Mouse (Mus musculus) urinary bladder, postnatal 14 days (tissue): ENCODE data around the gene Akap13.
A peak's percentile ranks its signal among the peaks of the same experiment; 100 is the strongest.
"Not testable (repeated sequence)": the region's sequence is repeated elsewhere in the genome, so short reads cannot be mapped to it uniquely, and the experiment has no call there.

Experiments
- DNase-seq: peaks from one replicate; pipeline ENCODE4 v3.0.0; 2021; ENCODE audit warnings: low spot score

Gene Akap13

GRCm38 (mm10) chr7:75597840-75598239, 142.5 kb downstream of the Akap13 start:
- no peak for DNase-seq

- DNase-seq, result no peak
Measured at GRCm38 (mm10) chr7:75600360-75601075, 145.2 kb downstream of the Akap13 start.

- no peak for DNase-seq
Measured at GRCm38 (mm10) chr7:75607248-75607647, 151.9 kb downstream of the Akap13 start.

GRCm38 (mm10) chr7:75608716-75609115, 153.4 kb downstream of the Akap13 start:
- DNase-seq, result no peak

GRCm38 (mm10) chr7:75609456-75610262, 154.3 kb downstream of the Akap13 start:
- DNase-seq, result peak; percentile 48

GRCm38 (mm10) chr7:75610391-75610790, 155.1 kb downstream of the Akap13 start:
- DNase-seq, result peak; percentile 53

- no peak for DNase-seq
Measured at GRCm38 (mm10) chr7:75611261-75611950, 156.1 kb downstream of the Akap13 start.

GRCm38 (mm10) chr7:75612000-75612682, 156.8 kb downstream of the Akap13 start:
- peak; percentile 23 for DNase-seq

GRCm38 (mm10) chr7:75612683-75613053, 157.3 kb downstream of the Akap13 start:
- no peak for DNase-seq

GRCm38 (mm10) chr7:75613240-75613639, 157.9 kb downstream of the Akap13 start:
- no peak for DNase-seq

- DNase-seq, result no peak
Measured at GRCm38 (mm10) chr7:75614826-75615225, 159.5 kb downstream of the Akap13 start.

GRCm38 (mm10) chr7:75617246-75617645, 161.9 kb downstream of the Akap13 start:
- not testable (repeated sequence) for DNase-seq

GRCm38 (mm10) chr7:75618699-75619098, 163.4 kb downstream of the Akap13 start:
- no peak for DNase-seq

- no peak for DNase-seq
Measured at GRCm38 (mm10) chr7:75619875-75620274, 164.5 kb downstream of the Akap13 start.

- DNase-seq, result no peak
Measured at GRCm38 (mm10) chr7:75620395-75620960, 165.1 kb downstream of the Akap13 start.

- no peak for DNase-seq
Measured at GRCm38 (mm10) chr7:75620976-75621375, 165.6 kb downstream of the Akap13 start.

- DNase-seq, result no peak
Measured at GRCm38 (mm10) chr7:75627831-75628230, 172.5 kb downstream of the Akap13 start.

GRCm38 (mm10) chr7:75629669-75630068, 174.3 kb downstream of the Akap13 start:
- no peak for DNase-seq

GRCm38 (mm10) chr7:75632941-75633340, 177.6 kb downstream of the Akap13 start:
- DNase-seq, result no peak

- no peak for DNase-seq
Measured at GRCm38 (mm10) chr7:75633393-75633792, 178.1 kb downstream of the Akap13 start.

GRCm38 (mm10) chr7:75633807-75634526, 178.6 kb downstream of the Akap13 start:
- no peak for DNase-seq
